Mouse (Mus musculus) forebrain, postnatal 0 days (tissue): ENCODE measurements around the gene Stxbp2. TPM values are rescaled to one million over a fixed set of nuclear protein-coding genes. Genes with fewer than 3 reads are reported as not detected.

ENCODE experiments used
- ATAC-seq: fragments of 200-750 bp; cut with Nextera tagmentation; 2 replicates; pipeline ENCODE4 v1.8.0; 2017; ENCODE audit warnings: mild to moderate bottlenecking, moderate library complexity
- DNase-seq: peaks from one replicate; pipeline ENCODE4 v3.0.0-alpha.2; 2015
- H3K27ac ChIP-seq: fragments of 300-500 bp; sonication (generic); 2 replicates; pipeline ENCODE4 v1.5.1; 2014; ENCODE audit warnings: low read depth, mild to moderate bottlenecking, antibody characterized with exemption, low read length, moderate library complexity, mixed read lengths
- H3K27me3 ChIP-seq: fragments of 300-500 bp; sonication (generic); 2 replicates; pipeline ENCODE4 v1.6.1; 2014; ENCODE audit warnings: mild to moderate bottlenecking, low read length, mixed read lengths; ENCODE audit not compliant: insufficient read depth
- H3K36me3 ChIP-seq: fragments of 300-500 bp; sonication (generic); 2 replicates; pipeline ENCODE4 v1.6.1; 2014; ENCODE audit warnings: mild to moderate bottlenecking, moderate library complexity; ENCODE audit not compliant: insufficient read depth
- H3K4me1 ChIP-seq: fragments of 300-500 bp; sonication (generic); 2 replicates; pipeline ENCODE4 v1.6.1; 2014; ENCODE audit warnings: antibody characterized with exemption; ENCODE audit not compliant: insufficient read depth
- H3K4me2 ChIP-seq: fragments of 300-500 bp; sonication (generic); 2 replicates; pipeline ENCODE4 v1.6.1; 2014; ENCODE audit warnings: low read depth, mild to moderate bottlenecking, moderate library complexity
- H3K4me3 ChIP-seq: fragments of 300-500 bp; sonication (generic); 2 replicates; pipeline ENCODE4 v1.5.1; 2014; ENCODE audit warnings: low read depth, low read length, mixed read lengths
- H3K9ac ChIP-seq: fragments of 300-500 bp; sonication (generic); 2 replicates; pipeline ENCODE4 v1.6.1; 2014; ENCODE audit warnings: mild to moderate bottlenecking
- H3K9me3 ChIP-seq: fragments of 300-500 bp; sonication (generic); 2 replicates; pipeline ENCODE4 v1.6.1; 2016; ENCODE audit warnings: low read length
- CTCF ChIP-seq: sonication (generic); IDR thresholded peaks from 2 replicates; pipeline ENCODE4 v1.5.1; 2016; ENCODE audit warnings: antibody characterized with exemption, control low read depth, low read depth
- WGBS: fragments of 180-500 bp; shearing (Covaris S2); extraction: QIAGEN DNeasy Blood & Tissue Kit; methylation state at CpG from one replicate; pipeline ENCODE4 v1.1.7; 2014; 5-methylcytosine and 5-hydroxymethylcytosine counted together
- polyA plus RNA-seq: library from polyadenylated mRNA; unstranded; fragments of >200 nt; fragmentation: Nextera tagmentation; extraction: Ambion mirVana; gene quantifications from 2 replicates; pipeline ENCODE4 v1.2.1, GENCODE M21; 2015
- total RNA-seq: library from RNA; depleted of rRNA; stranded (reverse); fragments of >200 nt; gene quantifications from 2 replicates; pipeline ENCODE4 v1.2.3, GENCODE M21; 2014

Stxbp2 gene
- total and polyA plus RNA-seq, 2 experiments from 2014 or later = 43.8 to 44.7 TPM

GRCm38 (mm10) chr8:3631478-3631875, 722 bp downstream of the Stxbp2 start:
- WGBS = 22% methylated on average over 8 of the region's 8 CpGs
- no peak overlapping the region for H3K27ac ChIP-seq
- peaks cover 6% of the 10 kb centered on the region for H3K36me3 ChIP-seq
- no peak for ATAC-seq
- no peak for TF ChIP-seq CTCF
- peak overlapping the region; percentile 44; the same call in 1 of the 2 replicates for H3K9ac ChIP-seq
- H3K4me3 ChIP-seq = peak overlapping the region; percentile 50
- no peak for DNase-seq
- H3K27me3 ChIP-seq = no peaks in the 10 kb centered on the region
- H3K9me3 ChIP-seq = no peaks in the 10 kb centered on the region
- H3K4me1 ChIP-seq = peaks cover 7% of the 10 kb centered on the region; the same call in 1 of the 2 replicates
- peak overlapping the region; percentile 64 for H3K4me2 ChIP-seq

DNA sequence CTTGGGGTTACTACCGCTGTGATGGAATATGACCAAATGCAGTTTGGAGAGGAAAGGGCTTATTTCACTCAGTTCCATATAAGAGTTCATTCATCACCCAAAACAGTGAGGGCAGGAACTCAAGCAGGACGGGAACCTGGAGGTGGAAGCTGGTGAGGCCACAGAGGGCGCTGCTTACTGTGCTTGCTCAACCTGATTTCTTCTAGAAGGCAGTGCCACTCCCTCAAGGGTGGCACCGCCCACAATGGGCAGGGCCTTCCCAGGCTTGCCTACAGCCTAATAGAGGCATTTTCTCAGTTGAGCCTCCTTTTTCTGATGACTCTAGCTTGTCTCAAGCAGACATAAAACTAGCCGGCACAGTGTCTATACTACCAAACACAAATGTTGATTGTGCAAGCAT, 15.0 kb downstream of the Stxbp2 start:
- no peaks in the 10 kb centered on the region for H3K27me3 ChIP-seq
- DNase-seq (no peak), ATAC-seq (no peak)
- 28% methylated on average over 5 of the region's 5 CpGs for WGBS
- no peak overlapping the region for H3K9ac ChIP-seq
- H3K4me3 ChIP-seq = no peak overlapping the region
- H3K36me3 ChIP-seq = no peaks in the 10 kb centered on the region; the same call in 1 of the 2 replicates
- no peak overlapping the region for H3K4me2 ChIP-seq
- H3K27ac ChIP-seq = no peak overlapping the region
- H3K4me1 ChIP-seq = no peaks in the 10 kb centered on the region
- TF ChIP-seq CTCF = no peak
- no peaks in the 10 kb centered on the region for H3K9me3 ChIP-seq

DNA sequence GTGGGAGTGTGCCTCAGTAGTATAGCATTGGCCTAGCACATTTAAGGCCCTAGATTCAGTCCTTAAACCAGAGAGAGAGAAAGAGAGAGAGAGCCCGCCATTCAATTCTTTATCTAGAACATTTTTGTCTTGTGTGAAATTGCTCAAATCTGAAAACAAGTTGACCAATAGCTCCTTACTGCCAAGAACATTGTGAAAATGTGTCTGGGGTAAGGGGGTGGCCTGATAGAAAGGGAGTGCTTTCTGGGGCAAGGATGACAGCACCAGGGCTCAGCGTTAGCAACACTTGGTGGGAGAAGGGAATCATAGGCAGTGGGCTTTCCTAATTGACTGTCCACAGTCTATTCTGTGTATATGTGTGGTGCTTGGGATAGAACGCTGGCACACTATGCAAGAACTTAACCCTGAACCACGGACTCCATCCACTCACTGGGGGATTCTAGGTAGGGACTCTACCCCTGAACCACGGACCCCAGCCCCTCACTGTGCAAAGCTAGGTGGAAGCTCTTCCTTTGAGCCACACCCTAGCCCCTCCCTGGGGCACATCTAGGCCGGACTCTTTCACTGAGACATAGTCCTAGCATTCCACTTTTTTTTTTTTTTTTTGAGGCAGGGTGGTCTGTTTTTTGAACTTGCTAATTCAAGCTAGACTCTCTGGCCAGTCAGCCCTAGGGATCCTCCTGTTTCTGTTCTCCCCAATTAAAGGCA, 16.2 kb downstream of the Stxbp2 start:
- TF ChIP-seq CTCF = no peak

DNA sequence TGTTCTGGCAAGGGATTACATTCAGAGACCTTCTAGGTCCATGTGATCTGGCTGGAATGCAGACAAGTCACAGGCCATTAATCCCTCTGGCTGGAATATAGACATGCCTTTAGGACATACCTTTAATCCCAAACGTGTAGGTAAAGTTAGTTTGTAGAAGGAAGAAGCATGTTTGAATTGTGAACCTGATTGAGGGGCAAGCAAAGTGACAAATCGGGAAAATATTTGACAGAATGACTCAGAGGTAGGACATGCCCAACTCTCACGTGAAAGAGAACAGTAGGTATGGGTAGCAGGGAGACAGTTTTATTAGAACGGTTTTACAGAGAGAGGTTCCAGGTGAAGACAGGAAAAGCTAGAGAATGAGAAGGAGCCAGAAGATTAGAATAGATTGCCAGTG, 16.8 kb downstream of the Stxbp2 start:
- no peak overlapping the region for H3K27ac ChIP-seq
- H3K36me3 ChIP-seq = no peaks in the 10 kb centered on the region
- no peaks in the 10 kb centered on the region for H3K27me3 ChIP-seq
- no peak overlapping the region for H3K9ac ChIP-seq
- 78% methylated on average over 4 of the region's 4 CpGs for WGBS
- no peak for ATAC-seq
- H3K4me2 ChIP-seq = no peak overlapping the region
- no peak for DNase-seq
- no peaks in the 10 kb centered on the region for H3K4me1 ChIP-seq
- TF ChIP-seq CTCF = no peak
- no peaks in the 10 kb centered on the region for H3K9me3 ChIP-seq
- no peak overlapping the region for H3K4me3 ChIP-seq

More for the DNA sequence above, 16.2 kb downstream of the Stxbp2 start:
- Histone ChIP-seq H3K9ac (no peak overlapping the region), H3K9me3 (no peaks in the 10 kb centered on the region), H3K27me3 (no peaks in the 10 kb centered on the region), H3K27ac (no peak overlapping the region), H3K4me3 (no peak overlapping the region), H3K4me2 (no peak overlapping the region), H3K4me1 (no peaks in the 10 kb centered on the region), H3K36me3 (no peaks in the 10 kb centered on the region)
- ATAC-seq = no peak
- no peak for DNase-seq
- 84% methylated on average over 6 of the region's 6 CpGs for WGBS

DNA sequence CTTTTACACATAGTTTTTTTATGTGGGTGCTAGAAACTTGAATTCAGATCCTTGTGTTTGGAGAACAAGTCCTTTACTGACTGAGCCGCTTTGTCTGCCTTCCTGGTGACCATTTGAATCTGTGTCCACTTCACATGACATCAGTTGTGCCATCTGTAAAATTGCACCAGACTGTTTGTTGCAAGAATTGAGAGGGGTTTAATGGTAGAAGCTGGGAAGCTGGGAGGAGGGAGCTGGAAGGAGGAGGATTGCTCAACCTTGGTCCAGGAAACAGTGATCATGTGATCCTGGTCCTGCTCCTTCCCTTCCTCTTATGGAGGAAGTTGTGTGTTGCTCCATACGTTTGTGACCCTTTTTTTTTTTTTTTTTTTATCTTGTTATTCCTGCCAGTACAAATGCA, 17.5 kb downstream of the Stxbp2 start:
- Histone ChIP-seq H3K27ac (no peak overlapping the region), H3K27me3 (no peaks in the 10 kb centered on the region), H3K9ac (no peak overlapping the region), H3K4me1 (no peaks in the 10 kb centered on the region), H3K4me3 (no peak overlapping the region), H3K9me3 (no peaks in the 10 kb centered on the region), H3K4me2 (no peak overlapping the region), H3K36me3 (no peaks in the 10 kb centered on the region)
- DNase-seq = no peak
- TF ChIP-seq CTCF = no peak
- 79% methylated on average over 2 of the region's 2 CpGs for WGBS
- ATAC-seq = no peak

DNA sequence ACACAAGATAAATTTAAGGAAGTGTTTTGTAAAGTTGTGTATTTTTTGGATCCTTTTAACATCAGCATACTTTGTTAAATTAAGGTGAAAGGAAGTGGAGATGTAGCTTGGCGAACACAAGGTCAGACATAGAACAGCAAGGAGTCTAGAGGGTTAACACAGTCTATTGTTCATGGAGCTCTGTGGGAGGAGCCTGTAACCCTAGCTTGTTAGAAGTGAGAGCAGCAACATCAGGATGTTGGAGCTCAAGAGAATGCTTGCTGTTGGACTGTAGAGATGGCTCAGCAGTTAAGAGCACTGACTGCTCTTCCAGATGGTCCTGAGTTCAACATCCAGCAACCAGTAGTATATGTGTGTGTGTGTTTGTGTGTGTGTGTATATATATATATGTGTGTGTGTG, 18.2 kb downstream of the Stxbp2 start:
- no peak overlapping the region for H3K4me3 ChIP-seq
- 40% methylated on average over 1 of the region's 1 CpGs for WGBS
- no peak for TF ChIP-seq CTCF

DNA sequence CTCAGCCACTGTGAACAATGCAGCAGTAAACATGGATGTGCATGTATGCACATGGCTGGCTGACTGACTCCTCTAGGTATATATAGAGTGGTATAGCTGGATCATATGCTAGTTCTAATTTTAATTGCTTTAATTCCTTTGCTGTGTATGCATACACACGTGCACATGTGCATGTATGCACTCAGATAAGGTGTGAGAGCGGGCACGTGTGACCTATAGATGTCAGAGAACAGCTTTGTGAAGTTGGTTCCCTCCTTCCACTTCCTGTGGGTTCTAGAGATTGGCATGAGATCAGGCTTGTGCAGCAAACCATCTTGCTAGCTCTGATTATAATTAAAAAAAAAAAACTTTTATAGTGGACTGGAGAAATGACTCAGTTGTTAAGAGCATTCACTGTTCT, 22.1 kb downstream of the Stxbp2 start:
- 67% methylated on average over 3 of the region's 3 CpGs for WGBS
- ATAC-seq = no peak
- H3K36me3 ChIP-seq = no peaks in the 10 kb centered on the region

More for the DNA sequence above, 18.2 kb downstream of the Stxbp2 start:
- Histone ChIP-seq H3K27me3 (no peaks in the 10 kb centered on the region), H3K4me2 (no peak overlapping the region), H3K27ac (no peak overlapping the region), H3K36me3 (no peaks in the 10 kb centered on the region), H3K9ac (no peak overlapping the region), H3K9me3 (no peaks in the 10 kb centered on the region), H3K4me1 (no peaks in the 10 kb centered on the region)
- DNase-seq (no peak), ATAC-seq (no peak)

More for the DNA sequence above, 22.1 kb downstream of the Stxbp2 start:
- Histone ChIP-seq H3K27me3 (no peaks in the 10 kb centered on the region), H3K9me3 (no peaks in the 10 kb centered on the region), H3K27ac (no peak overlapping the region), H3K4me3 (no peak overlapping the region), H3K4me2 (no peak overlapping the region), H3K4me1 (no peaks in the 10 kb centered on the region), H3K9ac (no peak overlapping the region)
- no peak for DNase-seq
- no peak for TF ChIP-seq CTCF
